Mouse (Mus musculus) small intestine, adult 2 months (tissue): Measurements from ENCODE around the gene Terf2. TPM values are rescaled to one million over a fixed set of nuclear protein-coding genes. Genes with fewer than 3 reads are reported as not detected.

Experiments
- H3K27ac ChIP-seq: fragments of 200-500 bp; 2 replicates; pipeline ENCODE4 v1.5.1; 2012; ENCODE audit warnings: low read depth, low read length, control low read depth, inconsistent platforms; ENCODE audit not compliant: insufficient read depth
- H3K27me3 ChIP-seq: fragments of 200-500 bp; 2 replicates; pipeline ENCODE4 v1.6.1; 2012; ENCODE audit warnings: mild to moderate bottlenecking, moderate library complexity, low read length, inconsistent platforms; ENCODE audit not compliant: control insufficient read depth, insufficient read depth
- H3K36me3 ChIP-seq: fragments of 200-500 bp; 2 replicates; pipeline ENCODE4 v1.6.1; 2012; ENCODE audit warnings: mild to moderate bottlenecking, low read length, control low read depth, inconsistent platforms; ENCODE audit not compliant: control insufficient read depth, insufficient read depth
- H3K4me1 ChIP-seq: fragments of 200-500 bp; 2 replicates; pipeline ENCODE4 v1.6.1; 2012; ENCODE audit warnings: low read length, inconsistent platforms, mixed read lengths; ENCODE audit not compliant: control insufficient read depth, insufficient read depth, insufficient read length
- H3K4me3 ChIP-seq: fragments of 200-500 bp; 2 replicates; pipeline ENCODE4 v1.5.1; 2012; ENCODE audit warnings: low read depth, mild to moderate bottlenecking, control low read depth, inconsistent platforms, low read length, moderate library complexity
- CTCF ChIP-seq: fragments of 200-500 bp; IDR thresholded peaks from 2 replicates; pipeline ENCODE4 v1.5.1; 2012; ENCODE audit warnings: low read depth, mild to moderate bottlenecking, control low read depth, inconsistent platforms, low read length, moderate library complexity, mixed read lengths; ENCODE audit not compliant: insufficient replicate concordance, insufficient read length; ENCODE audit errors: extremely low read depth
- POLR2A ChIP-seq: fragments of 200-500 bp; IDR thresholded peaks from 2 replicates; pipeline ENCODE4 v1.6.1; 2012; ENCODE audit warnings: low read depth, mild to moderate bottlenecking, control low read depth, inconsistent platforms, low read length, moderate library complexity
- WGBS: fragments of 180-500 bp; shearing (Covaris S2); methylation state at CpG from one replicate; pipeline ENCODE4 v1.1.7; 2018; 5-methylcytosine and 5-hydroxymethylcytosine counted together
- polyA plus RNA-seq: library from polyadenylated mRNA; depleted of rRNA; stranded (reverse); fragments of >200 nt; gene quantifications from 2 replicates; pipeline ENCODE4 v1.2.3, GENCODE M21; 2012

Gene Terf2
- polyA plus RNA-seq, 1 experiment = 4.5 TPM

GRCm38 (mm10) chr8:107133881-107134280 lies 37.5 kb upstream of the Terf2 start:
- Histone ChIP-seq H3K27me3 (no peaks in the 10 kb centered on the region), H3K36me3 (no peaks in the 10 kb centered on the region), H3K4me1 (peaks cover 14% of the 10 kb centered on the region), H3K4me3 (no peak overlapping the region), H3K27ac (peak overlapping the region; percentile 17; the same call in 1 of the 2 replicates)
- WGBS = 38% methylated on average over 6 of the region's 6 CpGs
- no peak for TF ChIP-seq CTCF
- no peak for TF ChIP-seq POLR2A

GRCm38 (mm10) chr8:107132581-107133491 lies 36.5 kb upstream of the Terf2 start:
- H3K4me1 ChIP-seq = peaks cover 14% of the 10 kb centered on the region
- no peaks in the 10 kb centered on the region for H3K27me3 ChIP-seq
- 0 out of 2 replicates have a peak overlapping the region, but pooled peaks have one; percentile 18 for H3K27ac ChIP-seq
- 84% methylated on average over 24 of the region's 24 CpGs for WGBS
- TF ChIP-seq CTCF (no peak), POLR2A (no peak)
- H3K36me3 ChIP-seq = no peaks in the 10 kb centered on the region
- H3K4me3 ChIP-seq = no peak overlapping the region

GRCm38 (mm10) chr8:107130028-107130427 lies 33.7 kb upstream of the Terf2 start:
- 78% methylated on average over 6 of the region's 6 CpGs for WGBS
- Histone ChIP-seq H3K4me3 (no peak overlapping the region), H3K4me1 (peaks cover 14% of the 10 kb centered on the region), H3K27ac (no peak overlapping the region), H3K27me3 (no peaks in the 10 kb centered on the region), H3K36me3 (no peaks in the 10 kb centered on the region)
- TF ChIP-seq CTCF (no peak), POLR2A (no peak)

GRCm38 (mm10) chr8:107129171-107130025 lies 33.1 kb upstream of the Terf2 start:
- 52% methylated on average over 8 of the region's 8 CpGs for WGBS
- no peaks in the 10 kb centered on the region for H3K36me3 ChIP-seq
- peaks cover 14% of the 10 kb centered on the region for H3K4me1 ChIP-seq
- no peak overlapping the region for H3K4me3 ChIP-seq
- H3K27me3 ChIP-seq = no peaks in the 10 kb centered on the region
- no peak for TF ChIP-seq CTCF
- TF ChIP-seq POLR2A = no peak
- no peak overlapping the region for H3K27ac ChIP-seq

GRCm38 (mm10) chr8:107124343-107124742 lies 28.0 kb upstream of the Terf2 start:
- no peak overlapping the region for H3K4me3 ChIP-seq
- H3K27ac ChIP-seq = no peak overlapping the region
- H3K4me1 ChIP-seq = peaks cover 4% of the 10 kb centered on the region; the same call in 1 of the 2 replicates
- TF ChIP-seq POLR2A = no peak
- no peak for TF ChIP-seq CTCF
- 76% methylated on average over 8 of the region's 8 CpGs for WGBS
- no peaks in the 10 kb centered on the region for H3K36me3 ChIP-seq
- H3K27me3 ChIP-seq = no peaks in the 10 kb centered on the region

- peaks cover 9% of the 10 kb centered on the region; the same call in 1 of the 2 replicates for H3K4me1 ChIP-seq
- H3K4me3 ChIP-seq = no peak overlapping the region
- H3K27ac ChIP-seq = no peak overlapping the region
- TF ChIP-seq POLR2A (no peak), CTCF (no peak)
- no peaks in the 10 kb centered on the region for H3K27me3 ChIP-seq
- 30% methylated on average over 9 of the region's 9 CpGs for WGBS
- no peaks in the 10 kb centered on the region for H3K36me3 ChIP-seq
Measured at GRCm38 (mm10) chr8:107123063-107123614, 26.8 kb upstream of the Terf2 start.
